Mouse (Mus musculus): ENCODE data around the gene Ets1.

The Ets1 gene

GRCm38 (mm10) chr9:32730001-32730655, 94.1 kb downstream of the Ets1 start:
- DNase-seq (ENCODE audit: extremely low spot score, low spot score) = no peak

- no peak for DNase-seq (ENCODE audit: extremely low spot score, low spot score)
These were observed 94.9 kb downstream of the Ets1 start for GRCm38 (mm10) chr9:32730656-32731590.

- no peak for DNase-seq (ENCODE audit: extremely low spot score, low spot score)
These were observed 95.8 kb downstream of the Ets1 start for GRCm38 (mm10) chr9:32731787-32732186.

GRCm38 (mm10) chr9:32735071-32735470, 99.0 kb downstream of the Ets1 start:
- no peak for DNase-seq (ENCODE audit: extremely low spot score, low spot score)

GRCm38 (mm10) chr9:32736051-32736450, 100.0 kb downstream of the Ets1 start:
- no peak for DNase-seq (ENCODE audit: extremely low spot score, low spot score)

- no peak for DNase-seq (ENCODE audit: extremely low spot score, low spot score)
These were observed 104.0 kb downstream of the Ets1 start for GRCm38 (mm10) chr9:32739988-32740387.

- DNase-seq (ENCODE audit: extremely low spot score, low spot score) = no peak
These were observed 104.8 kb downstream of the Ets1 start for GRCm38 (mm10) chr9:32740751-32741387.

GRCm38 (mm10) chr9:32741681-32742080, 105.7 kb downstream of the Ets1 start:
- DNase-seq (ENCODE audit: extremely low spot score, low spot score) = no peak

GRCm38 (mm10) chr9:32743157-32743556, 107.1 kb downstream of the Ets1 start:
- no peak for DNase-seq (ENCODE audit: extremely low spot score, low spot score)

- DNase-seq (ENCODE audit: extremely low spot score, low spot score) = no peak
These were observed 107.7 kb downstream of the Ets1 start for GRCm38 (mm10) chr9:32743642-32744161.

GRCm38 (mm10) chr9:32744288-32744687, 108.3 kb downstream of the Ets1 start:
- DNase-seq (ENCODE audit: extremely low spot score, low spot score) = no peak

GRCm38 (mm10) chr9:32745079-32745763, 109.2 kb downstream of the Ets1 start:
- DNase-seq (ENCODE audit: extremely low spot score, low spot score) = no peak

GRCm38 (mm10) chr9:32745998-32746397, 110.0 kb downstream of the Ets1 start:
- DNase-seq (ENCODE audit: extremely low spot score, low spot score) = no peak

GRCm38 (mm10) chr9:32746615-32747014, 110.6 kb downstream of the Ets1 start:
- DNase-seq (ENCODE audit: extremely low spot score, low spot score) = no peak

GRCm38 (mm10) chr9:32747624-32748023, 111.6 kb downstream of the Ets1 start:
- DNase-seq (ENCODE audit: extremely low spot score, low spot score) = no peak

GRCm38 (mm10) chr9:32748552-32748951, 112.5 kb downstream of the Ets1 start:
- DNase-seq (ENCODE audit: extremely low spot score, low spot score) = no peak

GRCm38 (mm10) chr9:32749721-32750480, 113.9 kb downstream of the Ets1 start:
- no peak for DNase-seq (ENCODE audit: extremely low spot score, low spot score)

GRCm38 (mm10) chr9:32752602-32753001, 116.6 kb downstream of the Ets1 start:
- no peak for DNase-seq (ENCODE audit: extremely low spot score, low spot score)

- DNase-seq (ENCODE audit: extremely low spot score, low spot score) = no peak
These were observed 118.3 kb downstream of the Ets1 start for GRCm38 (mm10) chr9:32754311-32754710.

- no peak for DNase-seq (ENCODE audit: extremely low spot score, low spot score)
These were observed 120.0 kb downstream of the Ets1 start for GRCm38 (mm10) chr9:32756002-32756401.

All from neural tube, embryonic 10.5 days (tissue).